Mouse (Mus musculus) right cerebral cortex, postnatal 25 days (tissue): ENCODE results near the gene Cacna1f.

ENCODE experiments used
- DNase-seq: peaks from one replicate; pipeline ENCODE4 v3.0.0; 2022

Cacna1f gene

DNA sequence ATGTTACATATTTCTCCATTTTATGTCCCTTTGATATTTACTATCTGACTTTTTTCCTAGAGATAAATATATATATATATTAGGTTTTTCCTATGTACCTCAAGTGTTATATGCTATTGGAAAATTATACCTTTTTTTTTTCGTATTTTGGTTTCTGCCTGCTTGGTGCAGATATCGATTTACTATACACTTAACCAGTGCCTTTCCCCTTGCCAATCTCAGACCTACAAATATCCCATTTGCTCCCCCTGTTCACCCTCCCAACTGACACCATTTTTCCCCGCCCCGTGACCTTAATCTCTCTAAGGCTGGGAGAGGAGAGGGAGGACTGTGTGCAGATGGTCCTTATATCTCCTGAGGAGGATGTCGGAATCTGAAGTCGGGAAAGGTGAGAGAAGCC is at the start of gene Cacna1f:
Cacna1f (plus strand) TSS at position 301 of the 400 bp plus-strand sequence.
- DNase-seq, result no peak

DNA sequence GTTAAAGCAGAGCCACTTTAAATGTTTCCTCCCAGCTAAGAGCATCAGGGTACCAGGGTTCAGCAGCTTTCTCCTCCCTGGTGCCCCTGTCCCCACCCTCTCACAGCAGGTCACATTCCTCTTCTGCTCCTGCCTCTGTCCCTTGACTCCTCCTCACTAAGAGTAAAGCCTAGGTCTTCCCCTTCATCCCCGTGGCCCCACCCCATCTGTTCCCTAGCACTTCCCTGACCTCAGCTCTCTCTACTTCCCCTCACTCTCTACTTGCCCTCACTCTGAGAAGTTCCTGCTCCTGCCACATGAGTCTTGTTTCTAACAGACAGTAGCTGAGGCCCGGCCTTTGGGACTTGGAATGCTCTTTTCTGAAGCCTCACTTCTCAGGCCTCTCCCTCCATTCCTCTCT is 43.8 kb upstream of the Cacna1f start:
- DNase-seq, result no peak

DNA sequence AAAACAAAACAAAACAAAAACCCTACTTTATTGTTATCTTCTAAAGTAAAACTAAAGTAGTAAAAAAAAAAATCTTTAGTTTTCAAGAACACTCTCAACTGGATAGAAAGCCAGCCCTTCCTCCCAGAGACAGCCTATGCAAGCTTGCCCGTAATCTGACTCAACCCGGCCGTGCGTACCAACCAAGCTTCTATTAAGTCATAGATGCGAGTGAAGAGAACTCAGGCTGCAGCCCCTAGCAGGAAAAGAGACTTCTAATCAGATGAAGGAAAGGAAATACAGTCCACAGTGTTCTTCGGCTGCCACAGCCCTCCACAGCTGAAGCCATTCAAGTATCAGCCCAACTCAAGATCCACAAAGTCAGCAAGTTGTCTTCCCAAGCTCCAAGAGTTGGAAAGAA is 40.5 kb upstream of the Cacna1f start:
- no peak for DNase-seq

DNA sequence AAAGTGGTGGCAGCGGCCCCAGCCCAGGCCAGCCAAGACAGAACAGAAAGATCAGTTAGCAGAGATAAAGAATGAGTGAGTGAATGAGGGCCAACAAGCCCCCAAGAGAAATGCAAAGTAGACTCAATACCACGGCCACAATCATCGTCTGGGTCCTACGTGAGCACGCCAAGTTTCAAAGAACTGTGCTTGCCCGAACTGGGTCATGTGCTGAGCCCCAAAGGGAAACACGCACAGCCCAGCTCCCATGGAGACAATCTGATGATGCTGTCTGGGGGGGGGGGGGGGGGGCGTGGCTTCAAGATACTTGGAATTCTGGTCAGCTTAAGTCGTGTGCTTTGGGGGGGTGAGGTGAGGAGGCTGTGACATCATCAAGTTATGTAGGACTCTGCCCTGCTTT is 39.4 kb upstream of the Cacna1f start:
- no peak for DNase-seq

DNA sequence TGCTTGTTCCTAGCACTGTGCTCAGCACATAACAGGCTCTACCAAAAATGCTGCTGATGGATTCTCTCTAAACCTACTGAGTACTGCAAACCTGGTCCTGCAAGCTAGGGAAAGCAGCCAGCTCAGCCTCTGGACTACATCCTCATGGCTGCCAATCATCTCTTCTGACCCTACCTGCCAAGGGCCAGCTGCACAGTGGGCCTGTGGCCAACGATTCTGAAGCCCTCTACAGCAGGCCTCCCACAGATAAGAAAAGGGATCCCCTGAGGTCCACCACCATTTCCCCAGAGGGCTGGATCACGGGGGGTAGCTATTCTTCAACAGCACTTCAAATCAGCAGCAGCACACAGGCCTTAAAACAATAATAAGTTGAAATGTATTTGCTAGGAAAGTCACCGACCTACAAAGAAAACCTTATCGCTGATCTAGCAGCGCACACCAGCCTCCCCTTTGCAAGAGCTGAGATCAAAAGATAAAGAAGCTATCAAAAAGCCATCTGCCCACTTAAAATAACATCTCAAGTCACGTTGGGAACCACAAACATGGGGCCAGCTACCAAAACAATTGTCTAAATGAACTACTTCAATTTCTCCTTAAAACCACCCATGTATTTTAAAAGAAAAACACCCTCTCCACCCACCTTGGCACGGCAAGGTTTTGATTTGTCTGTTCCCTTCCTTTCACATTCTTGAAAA is 36.3 kb upstream of the Cacna1f start:
- no peak for DNase-seq

DNA sequence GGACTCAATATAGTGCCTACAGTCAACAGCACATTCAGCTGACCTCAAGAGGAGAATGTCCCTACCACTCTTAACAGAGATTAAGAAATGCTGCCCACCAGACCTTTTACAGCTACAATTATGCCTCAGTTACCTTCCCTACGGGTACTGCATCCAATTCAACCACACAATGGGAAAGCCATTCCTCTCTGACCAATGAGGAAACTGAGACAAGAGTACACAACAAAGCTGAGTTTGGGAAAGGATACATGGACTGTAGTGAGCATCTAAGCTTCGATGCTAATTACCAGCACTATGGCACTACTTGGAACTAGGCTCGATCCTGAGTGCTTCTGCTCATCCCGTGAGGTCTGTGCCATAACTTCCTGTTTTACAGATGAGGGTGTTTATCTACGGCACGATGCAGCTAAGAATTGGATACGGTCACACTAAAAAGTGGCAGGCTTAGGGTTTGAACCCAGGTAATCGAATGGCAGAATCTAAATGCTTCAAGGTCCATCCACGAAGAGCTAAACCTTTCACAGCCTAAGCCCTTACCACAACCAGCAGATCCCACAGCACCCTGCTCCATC is 35.2 kb upstream of the Cacna1f start:
- DNase-seq, result no peak

DNA sequence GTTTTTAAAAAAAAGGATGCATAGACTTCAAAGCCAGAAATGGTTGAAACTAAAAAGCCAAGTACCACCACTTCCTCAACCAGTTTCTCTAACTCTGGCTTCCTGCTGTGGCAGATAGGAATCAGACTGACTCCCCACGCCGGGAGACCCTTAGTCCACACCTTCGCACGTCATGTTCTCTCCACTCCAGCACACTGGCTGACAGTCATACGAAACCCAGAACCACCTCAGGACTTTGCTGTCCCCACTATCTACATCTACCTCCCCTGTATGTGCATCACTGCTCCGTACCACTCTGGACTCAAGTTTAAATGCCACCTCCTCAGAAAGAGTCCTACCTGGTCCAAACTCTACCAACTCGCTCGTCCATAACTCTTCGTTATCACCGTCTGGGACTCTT is 34.4 kb upstream of the Cacna1f start:
- no peak for DNase-seq

DNA sequence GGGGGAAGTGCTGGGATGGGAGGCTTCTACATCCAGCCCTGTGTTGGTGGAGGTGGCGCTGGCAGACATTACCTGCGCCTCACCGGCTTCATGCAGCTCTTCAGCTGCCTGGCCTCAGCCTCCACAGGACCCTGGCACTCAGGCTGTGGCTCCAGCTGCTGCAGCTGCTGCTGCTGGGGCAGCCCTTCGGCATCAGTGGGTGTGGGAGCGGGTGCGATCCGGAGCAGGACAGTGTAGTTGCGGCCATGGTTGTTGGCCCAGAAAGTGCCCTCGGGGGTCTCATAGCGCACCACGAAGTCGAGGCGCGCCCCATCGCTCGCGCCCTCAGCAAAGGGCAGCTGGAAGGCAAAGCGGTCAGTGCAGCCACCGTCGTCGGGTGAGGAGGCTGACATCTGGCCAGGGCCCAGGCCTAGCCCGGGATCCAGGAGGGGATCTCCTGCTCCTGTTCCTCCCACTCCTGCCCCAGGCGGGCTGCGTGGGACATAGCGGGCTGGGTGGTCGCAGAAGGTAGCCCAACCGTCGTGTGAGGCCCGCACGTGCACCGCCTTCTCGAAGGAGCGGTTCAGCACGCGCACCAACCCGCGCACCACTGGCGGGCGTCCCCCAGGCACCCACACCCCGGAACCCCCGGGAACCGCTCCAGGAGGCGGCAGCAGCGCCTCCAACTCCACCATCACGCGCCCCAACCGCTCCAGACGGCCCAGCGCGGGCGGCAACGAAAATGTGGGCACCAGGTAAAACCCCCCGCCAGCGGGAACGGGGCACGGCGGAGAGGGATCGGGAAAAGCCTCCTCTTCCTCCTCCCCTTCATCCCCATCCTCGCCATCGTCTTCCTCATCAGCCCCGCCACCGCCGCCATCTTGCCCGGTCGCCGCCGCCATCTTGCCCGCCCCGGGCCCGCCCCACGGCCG is 33.5 kb upstream of the Cacna1f start, which contains the start of gene Foxp3:
Foxp3 (plus strand) TSS at position 469 of the 911 bp plus-strand sequence.
- DNase-seq, result peak; percentile 30

DNA sequence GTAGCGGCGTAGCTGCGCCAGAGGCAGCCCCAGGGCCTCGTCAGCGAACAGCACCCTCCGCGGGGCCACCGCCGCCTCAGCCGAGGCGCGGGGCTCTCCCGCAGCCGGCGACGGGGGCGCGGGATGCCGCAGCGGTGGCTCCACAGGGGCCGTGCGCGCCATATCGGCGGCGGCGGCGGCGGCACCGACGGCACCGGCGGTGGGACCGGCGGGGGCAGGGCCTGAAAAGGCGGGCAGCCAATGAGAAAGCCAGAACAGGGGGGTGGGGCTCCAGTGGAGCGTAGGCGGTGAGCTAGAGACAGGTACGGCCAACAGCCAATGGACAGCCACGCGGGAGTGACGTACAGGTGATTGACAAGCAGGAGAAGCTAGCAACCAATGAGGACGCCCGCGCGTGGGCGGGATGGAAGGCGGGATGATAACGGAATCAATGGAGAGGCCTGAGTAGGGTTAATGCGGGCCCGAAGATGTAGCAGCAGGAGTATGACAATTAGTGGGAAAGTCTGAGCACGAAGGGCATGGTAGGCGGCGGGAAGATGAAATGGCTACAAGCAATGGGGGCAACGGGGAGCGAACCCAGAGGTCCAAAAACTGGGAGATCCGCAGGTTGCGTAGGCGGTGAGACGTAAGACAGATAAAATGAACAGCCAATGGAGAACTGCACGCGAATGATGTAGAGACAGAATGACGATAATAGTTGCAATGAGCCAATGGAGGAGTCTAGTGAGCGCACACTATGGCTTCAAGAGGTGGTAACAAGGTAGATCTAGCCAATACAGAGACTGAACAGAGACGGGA is 32.6 kb upstream of the Cacna1f start, which contains the start of gene Ppp1r3f:
Ppp1r3f (minus strand) TSS at position 197 of the 798 bp plus-strand sequence.
- DNase-seq, result peak; percentile 90

DNA sequence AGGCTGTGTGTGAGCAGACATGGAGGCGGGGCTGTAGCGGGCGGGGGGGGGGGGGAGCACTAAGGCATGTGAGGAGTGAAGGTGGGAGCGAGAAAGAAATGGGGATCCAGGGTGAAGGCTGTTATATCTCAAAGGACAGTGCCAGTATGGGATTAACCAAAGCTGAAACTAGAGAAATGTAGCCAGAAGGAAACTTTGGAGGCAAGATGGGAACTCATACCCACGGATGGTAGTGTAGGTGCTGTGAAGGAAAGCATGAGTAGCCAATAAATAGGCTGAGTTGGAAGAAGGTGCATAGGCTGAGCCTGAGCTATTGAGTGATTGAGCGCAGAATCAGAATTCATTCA is 32.0 kb upstream of the Cacna1f start:
- no peak for DNase-seq

DNA sequence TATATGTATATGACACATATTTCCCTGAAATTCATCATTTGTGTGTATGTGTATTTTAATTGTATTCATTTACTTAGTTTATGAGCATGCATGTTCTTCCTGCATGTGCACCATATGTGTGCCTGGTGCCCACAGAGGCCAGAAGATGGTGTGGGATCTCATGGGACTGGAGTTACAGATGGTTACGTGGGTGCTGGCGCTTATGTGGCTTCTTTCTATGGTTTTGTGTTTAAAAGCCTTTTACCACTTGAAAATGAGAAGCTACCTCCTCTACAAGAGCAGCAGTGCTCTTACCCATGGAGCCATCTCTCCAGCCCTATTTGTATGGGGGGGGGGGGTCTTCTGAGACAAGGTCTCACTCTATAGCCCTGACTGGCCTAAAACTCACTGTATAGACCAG is 25.7 kb upstream of the Cacna1f start:
- no peak for DNase-seq

DNA sequence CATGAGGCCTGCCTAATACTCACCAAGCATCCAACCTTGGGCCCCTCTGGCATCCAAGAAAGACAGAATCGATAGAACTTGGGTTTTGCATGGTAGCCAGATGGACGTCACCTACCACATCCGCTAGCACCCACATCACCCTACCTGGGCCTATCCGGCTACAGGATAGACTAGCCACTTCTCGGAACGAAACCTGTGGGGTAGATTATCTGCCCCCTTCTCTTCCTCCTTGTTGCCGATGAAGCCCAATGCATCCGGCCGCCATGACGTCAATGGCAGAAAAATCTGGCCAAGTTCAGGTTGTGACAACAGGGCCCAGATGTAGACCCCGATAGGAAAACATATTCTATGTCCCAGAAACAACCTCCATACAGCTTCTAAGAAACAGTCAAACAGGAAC is 23.0 kb upstream of the Cacna1f start:
- DNase-seq, result no peak

DNA sequence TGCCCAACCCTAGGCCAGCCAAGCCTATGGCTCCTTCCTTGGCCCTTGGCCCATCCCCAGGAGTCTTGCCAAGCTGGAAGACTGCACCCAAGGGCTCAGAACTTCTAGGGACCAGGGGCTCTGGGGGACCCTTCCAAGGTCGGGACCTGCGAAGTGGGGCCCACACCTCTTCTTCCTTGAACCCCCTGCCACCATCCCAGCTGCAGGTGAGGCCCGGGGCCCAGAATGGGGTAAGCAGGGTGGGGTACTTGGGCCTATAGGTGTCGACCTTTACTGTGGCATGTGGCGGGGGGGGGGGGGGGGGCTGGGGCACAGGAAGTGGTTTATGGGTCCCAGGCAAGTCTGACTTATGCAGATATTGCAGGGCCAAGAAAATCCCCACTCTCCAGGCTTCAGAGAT is 20.5 kb upstream of the Cacna1f start:
- DNase-seq, result no peak

DNA sequence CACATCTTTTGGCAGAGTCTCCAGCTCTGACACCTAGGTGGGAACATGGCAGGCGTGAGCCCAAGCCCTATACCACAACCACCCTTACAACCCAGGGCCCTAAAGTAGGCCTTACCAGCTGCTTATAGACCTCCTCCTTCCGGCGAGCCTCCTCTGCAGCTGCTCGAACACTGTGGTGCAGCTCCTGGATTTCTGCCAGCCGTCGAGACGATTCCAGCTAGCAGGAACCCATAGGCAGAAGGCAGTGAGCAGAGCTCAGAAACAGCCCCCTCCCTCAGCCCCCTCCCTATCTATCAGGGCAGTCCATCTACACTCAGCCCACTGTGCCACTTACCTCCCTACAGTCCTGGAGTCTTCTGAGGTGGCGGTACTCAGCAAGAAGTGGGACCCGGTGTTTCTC is 11.5 kb upstream of the Cacna1f start:
- peak; percentile 18 for DNase-seq

DNA sequence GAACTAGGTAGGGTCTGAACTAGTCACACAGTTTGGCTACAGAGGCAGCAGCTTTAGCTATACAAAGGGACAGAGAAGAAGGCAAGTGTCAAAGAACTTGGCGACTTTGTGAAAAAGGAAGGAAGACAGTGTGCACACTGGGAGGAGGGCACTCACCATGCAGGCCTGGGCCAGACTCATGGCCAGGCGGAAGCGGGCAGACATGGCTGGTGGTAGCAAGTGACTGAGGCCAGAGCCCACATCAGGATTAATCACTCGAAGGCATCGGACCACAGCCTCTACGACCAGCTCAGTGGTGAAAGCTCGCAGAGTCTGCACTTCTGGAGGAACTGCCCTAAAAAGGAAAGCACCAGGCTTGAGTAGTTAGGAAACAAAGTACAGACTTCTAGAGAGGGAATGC is 2.9 kb upstream of the Cacna1f start:
- no peak for DNase-seq

DNA sequence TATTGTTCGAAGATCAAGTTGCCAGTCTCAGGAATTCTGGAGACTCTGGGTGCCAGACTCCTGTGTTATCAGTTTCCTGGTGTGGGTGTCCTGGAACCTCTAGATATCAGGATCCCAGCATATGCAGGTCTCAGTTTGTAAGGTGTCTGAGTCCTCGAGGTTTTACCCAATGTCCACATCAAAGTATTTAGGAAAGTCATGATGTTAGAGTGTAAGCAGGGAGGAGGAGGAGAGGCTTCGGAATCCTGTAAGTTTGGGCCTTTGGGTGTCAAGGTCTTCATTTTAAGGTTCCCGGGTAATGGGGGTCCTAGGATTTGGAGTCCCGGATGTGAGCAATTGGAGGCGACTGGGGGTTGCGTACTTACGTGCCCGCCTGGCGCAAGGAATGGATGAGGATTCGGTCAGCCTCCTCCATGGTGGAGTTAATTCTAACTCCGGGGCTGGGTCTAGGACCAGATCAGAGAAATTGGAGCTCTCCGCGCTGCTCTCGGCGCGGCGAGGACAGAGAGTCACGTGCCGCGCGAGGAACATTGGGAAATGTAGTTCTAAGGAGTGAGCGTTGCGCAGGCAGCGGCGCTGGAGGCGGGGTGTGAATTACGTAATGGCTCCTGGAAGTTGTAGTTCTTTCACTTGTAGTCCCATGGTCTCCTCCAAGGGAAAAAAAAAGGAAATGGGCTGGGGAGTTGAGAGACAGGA is 1.9 kb upstream of the Cacna1f start, which contains the start of gene Ccdc22:
Ccdc22 (minus strand) TSS at position 639 of the 696 bp plus-strand sequence.
- peak; percentile 80 for DNase-seq

DNA sequence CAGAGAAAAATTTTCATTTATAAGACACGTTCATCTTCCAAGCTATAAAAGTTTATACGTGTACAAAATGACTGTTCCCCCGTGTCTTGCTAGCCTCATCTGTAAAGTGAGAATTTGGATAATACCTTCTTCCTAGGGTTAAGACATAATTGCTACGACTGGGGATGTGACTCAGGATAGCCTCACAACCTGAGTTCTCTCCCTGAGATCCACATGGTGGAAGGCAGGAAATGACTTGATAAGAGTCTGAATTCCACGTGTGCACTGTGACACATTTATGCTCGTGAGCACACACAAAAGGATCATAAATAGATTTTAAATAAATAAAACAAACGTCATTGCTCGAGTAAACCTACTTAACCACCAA is 1.3 kb upstream of the Cacna1f start:
- DNase-seq, result no peak

DNA sequence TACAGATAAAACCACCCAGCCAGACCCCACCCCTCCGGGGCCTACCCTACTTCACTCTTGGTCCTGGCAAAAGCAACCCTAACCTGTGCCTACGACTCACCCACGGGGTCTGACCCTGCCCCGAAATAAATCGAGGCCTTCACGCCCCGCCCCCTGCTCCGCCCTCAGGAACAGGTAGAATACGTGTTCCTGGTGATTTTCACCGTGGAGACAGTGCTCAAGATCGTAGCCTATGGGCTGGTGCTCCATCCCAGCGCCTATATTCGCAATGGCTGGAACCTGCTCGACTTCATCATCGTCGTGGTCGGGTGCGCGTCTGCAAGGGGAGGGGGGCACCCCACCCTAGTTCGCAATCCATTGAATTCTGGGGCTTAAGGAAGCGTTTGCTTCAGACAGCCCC is 3.2 kb downstream of the Cacna1f start:
- DNase-seq, result peak; percentile 10

DNA sequence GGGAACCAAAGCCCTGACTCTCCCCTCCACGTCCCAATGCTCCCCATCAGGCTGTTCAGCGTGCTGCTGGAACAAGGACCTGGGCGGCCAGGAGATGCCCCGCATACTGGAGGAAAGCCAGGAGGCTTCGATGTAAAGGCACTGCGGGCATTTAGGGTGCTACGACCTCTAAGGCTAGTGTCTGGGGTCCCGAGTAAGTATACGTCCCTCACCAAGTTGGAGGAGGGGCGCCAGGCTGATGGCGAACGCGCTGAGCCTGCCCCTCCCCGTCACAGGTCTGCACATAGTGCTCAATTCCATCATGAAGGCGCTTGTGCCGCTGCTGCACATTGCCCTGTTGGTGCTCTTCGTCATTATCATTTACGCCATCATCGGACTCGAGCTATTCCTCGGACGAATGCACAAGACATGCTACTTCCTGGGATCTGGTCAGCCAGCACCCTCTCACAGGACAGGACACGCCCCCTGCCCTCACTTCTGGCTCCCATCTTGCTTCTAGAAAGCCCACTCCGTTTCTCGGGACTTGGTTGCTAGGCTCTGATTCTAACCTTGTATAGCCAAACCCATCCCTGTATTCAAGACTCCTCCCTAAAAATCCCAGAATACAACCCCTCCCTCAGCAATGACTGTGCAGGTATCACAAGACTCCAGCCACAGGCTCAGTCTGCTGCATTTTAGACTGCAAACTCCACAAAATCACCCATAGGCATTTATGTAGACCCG is 3.8 kb downstream of the Cacna1f start:
- DNase-seq, result peak; percentile 25

DNA sequence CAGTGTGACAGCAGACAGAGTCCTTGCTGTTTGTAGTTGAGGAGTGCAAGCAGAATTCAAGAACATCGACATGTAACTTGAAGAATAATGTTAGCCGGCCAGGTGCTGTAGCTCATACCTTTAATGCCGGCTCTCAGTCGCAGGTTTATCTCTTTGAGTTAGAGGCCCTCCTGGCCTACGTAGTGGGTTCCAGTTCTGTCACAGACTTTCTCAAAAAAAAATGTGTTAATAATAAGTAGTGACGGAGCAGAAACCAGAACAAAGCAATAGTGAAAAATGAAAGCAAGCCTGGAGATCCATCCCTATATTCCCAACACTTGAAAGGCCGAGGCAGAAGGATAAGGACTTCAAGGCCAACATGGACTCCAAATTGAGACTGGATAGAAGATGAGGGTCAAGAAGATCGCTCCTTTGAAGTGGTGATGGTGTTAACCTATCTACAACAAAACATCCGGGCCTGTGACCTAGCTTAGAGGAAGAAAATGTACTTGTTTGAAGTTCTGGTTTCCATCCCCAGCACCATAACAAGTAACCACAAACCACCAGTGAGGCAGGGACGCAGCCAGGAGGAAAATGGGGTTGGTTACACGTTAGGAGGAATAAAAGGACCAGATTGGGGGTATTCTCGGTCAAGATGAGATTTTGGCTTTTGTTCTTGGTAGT is 11.1 kb downstream of the Cacna1f start:
- no peak for DNase-seq

DNA sequence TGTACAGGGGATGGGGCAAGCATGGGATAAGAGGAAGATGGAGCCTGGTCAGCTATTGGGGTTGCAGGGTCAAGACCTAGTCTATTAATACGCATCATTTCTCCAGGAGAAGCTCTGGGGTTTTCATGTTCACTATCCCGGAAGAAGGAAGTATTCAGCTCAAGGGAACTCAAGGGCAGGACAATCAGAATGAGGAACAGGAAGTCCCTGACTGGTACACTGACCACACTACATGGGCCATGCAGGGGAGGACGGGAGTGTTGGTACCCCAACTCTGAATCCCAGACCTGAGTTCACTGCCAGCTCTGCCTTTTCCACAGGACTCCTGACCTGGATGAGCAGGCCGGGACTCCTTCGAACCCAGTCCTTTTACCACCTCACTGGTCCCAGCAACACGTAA is 25.7 kb downstream of the Cacna1f start:
- no peak for DNase-seq
